Mouse (Mus musculus) megakaryocyte, embryonic 14.5 days (primary cell): ENCODE data around the gene Grem1. TPM values are rescaled to one million over a fixed set of nuclear protein-coding genes. Genes with fewer than 3 reads are reported as not detected.

Experiments
- H3K27me3 ChIP-seq: replicated peaks from 2 replicates; pipeline ENCODE3; 2012; ENCODE audit warnings: inconsistent platforms
- H3K36me3 ChIP-seq: replicated peaks from 2 replicates; pipeline ENCODE3; 2012; ENCODE audit warnings: low read length, inconsistent platforms, mixed read lengths
- H3K4me1 ChIP-seq: 2 replicates; pipeline ENCODE4 v1.6.1; 2012; ENCODE audit warnings: inconsistent platforms
- H3K4me3 ChIP-seq: replicated peaks from 2 replicates; pipeline ENCODE3; 2012; ENCODE audit warnings: moderate library complexity, mild to moderate bottlenecking, inconsistent platforms
- H3K9me3 ChIP-seq: 2 replicates; pipeline ENCODE4 v1.6.1; 2012; ENCODE audit warnings: inconsistent platforms
- FLI1 ChIP-seq: IDR thresholded peaks from 2 replicates; pipeline ENCODE4 v1.6.1; 2012; ENCODE audit warnings: low read length, inconsistent platforms, mixed read lengths
- GATA1 ChIP-seq: IDR thresholded peaks from 3 replicates; pipeline ENCODE4 v1.6.1; 2012; ENCODE audit warnings: mixed read lengths, low read length, inconsistent platforms, borderline replicate concordance
- polyA plus RNA-seq: library from polyadenylated mRNA; stranded (reverse); fragments of >175 nt; gene quantifications from 2 replicates; pipeline ENCODE4 v1.2.3, GENCODE M21; 2012; ENCODE audit warnings: low replicate concordance; ENCODE audit not compliant: insufficient read depth

Gene Grem1
- polyA plus RNA-seq, 1 experiment: 0.12 TPM

- TF ChIP-seq FLI1: no peak
- TF ChIP-seq GATA1: no peak
- peaks cover 41% of the 10 kb centered on the region for H3K27me3 ChIP-seq
- H3K9me3 ChIP-seq: peaks cover 3% of the 10 kb centered on the region; the same call in 1 of the 2 replicates
- no peak overlapping the region for H3K4me3 ChIP-seq
- no peaks in the 10 kb centered on the region for H3K36me3 ChIP-seq
- peaks cover 6% of the 10 kb centered on the region; the same call in 1 of the 2 replicates for H3K4me1 ChIP-seq
Measured at GRCm38 (mm10) chr2:113757525-113758310, 728 bp downstream of the Grem1 start.

DNA sequence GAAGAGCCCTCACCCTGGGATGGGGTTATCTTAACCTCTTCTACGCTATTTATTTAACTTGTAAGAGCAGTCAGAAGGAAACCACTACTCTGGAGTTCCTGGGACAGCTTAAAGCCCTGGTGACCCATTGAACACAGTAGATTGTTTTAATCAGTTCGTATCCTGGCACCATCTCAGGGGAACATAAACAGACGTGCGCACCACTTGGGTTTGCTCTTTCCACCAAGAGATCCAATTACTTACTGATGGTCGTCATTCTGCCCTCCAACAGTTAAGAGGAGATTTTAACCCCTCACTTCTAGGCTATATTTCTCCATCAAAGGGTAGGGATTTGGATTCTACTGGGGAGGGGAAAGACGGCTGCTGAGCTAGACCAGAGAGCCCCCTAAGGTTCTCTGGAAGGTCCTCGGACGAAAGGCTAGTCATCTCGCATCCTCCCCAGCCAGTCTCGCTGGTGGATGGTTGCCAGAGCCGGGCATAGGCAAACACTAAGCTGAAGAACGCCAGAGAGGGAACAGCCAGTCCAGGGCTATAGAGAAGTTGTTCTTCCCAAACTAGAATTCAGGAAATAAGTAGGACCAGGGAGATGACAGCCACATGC, 1.4 kb downstream of the Grem1 start:
- H3K36me3 ChIP-seq: no peaks in the 10 kb centered on the region

DNA sequence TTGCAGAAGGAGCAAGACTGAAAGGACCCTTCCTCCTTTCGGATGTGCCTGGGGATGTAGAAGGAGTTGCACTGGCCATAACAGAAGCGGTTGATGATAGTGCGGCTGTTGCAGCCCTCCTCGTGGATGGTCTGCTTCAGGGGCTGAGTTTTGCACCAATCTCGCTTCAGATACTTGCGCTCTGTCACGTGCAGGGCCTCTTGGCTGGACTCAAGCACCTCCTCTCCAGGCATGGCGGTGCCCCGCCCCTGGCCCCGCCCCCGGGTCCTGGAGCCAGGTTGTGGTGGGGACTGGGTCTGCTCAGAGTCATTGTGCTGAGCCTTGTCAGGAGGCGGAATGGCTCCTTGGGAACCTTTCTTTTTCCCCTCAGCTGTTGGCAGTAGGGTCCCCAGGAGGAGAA, 8.7 kb downstream of the Grem1 start:
- Histone ChIP-seq H3K9me3 (peaks cover 9% of the 10 kb centered on the region), H3K4me3 (no peak overlapping the region), H3K4me1 (no peaks in the 10 kb centered on the region), H3K36me3 (no peaks in the 10 kb centered on the region), H3K27me3 (no peaks in the 10 kb centered on the region)
- TF ChIP-seq GATA1 (no peak), FLI1 (no peak)

More for the DNA sequence above, 1.4 kb downstream of the Grem1 start:
- peaks cover 3% of the 10 kb centered on the region; the same call in 1 of the 2 replicates for H3K9me3 ChIP-seq
- H3K4me3 ChIP-seq: no peak overlapping the region
- H3K27me3 ChIP-seq: peaks cover 38% of the 10 kb centered on the region
- peaks cover 6% of the 10 kb centered on the region; the same call in 1 of the 2 replicates for H3K4me1 ChIP-seq
- TF ChIP-seq GATA1 (no peak), FLI1 (no peak)

DNA sequence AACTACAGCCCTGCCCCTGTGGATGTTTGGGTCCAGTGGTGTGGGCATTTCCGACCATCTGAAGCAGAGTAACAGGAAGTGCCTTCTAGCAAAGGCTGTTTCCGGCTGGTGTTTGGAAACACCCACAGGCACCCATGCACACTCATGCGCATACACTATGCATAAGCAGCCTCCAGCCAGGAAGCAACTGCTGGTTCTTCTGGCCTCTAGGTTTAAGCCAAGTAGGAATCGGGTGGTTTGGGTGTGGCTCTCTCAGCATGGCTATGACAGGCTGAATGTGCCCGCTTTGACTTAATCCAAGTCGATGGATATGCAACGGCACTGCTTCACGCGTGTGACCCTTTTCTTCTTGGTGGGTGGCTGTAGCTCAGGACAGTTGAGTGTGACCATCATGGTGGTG, 9.1 kb downstream of the Grem1 start:
- TF ChIP-seq FLI1 (no peak), GATA1 (no peak)
- Histone ChIP-seq H3K4me1 (no peaks in the 10 kb centered on the region), H3K4me3 (no peak overlapping the region), H3K9me3 (peaks cover 9% of the 10 kb centered on the region), H3K36me3 (no peaks in the 10 kb centered on the region), H3K27me3 (no peaks in the 10 kb centered on the region)

DNA sequence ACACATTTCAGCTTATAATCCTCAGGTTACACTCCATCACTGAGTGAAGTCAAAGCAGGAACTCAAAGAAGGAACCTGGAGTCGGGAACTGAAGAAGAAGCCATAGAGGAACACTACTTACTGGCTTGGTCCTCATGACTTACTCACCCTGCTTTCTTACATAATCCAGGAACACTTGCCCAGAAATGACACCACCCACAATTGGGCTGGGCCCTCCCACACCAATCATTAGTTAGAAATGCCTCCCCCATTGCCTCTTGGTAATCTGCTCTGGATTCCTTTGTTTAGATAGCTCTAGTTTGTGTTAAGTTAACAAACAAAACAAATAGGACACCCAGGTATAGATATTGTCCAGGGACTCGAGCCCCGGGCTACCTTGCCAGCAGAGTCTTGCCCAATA, 29.9 kb downstream of the Grem1 start:
- Histone ChIP-seq H3K4me1 (no peaks in the 10 kb centered on the region), H3K9me3 (no peaks in the 10 kb centered on the region), H3K4me3 (no peak overlapping the region), H3K27me3 (no peaks in the 10 kb centered on the region), H3K36me3 (no peaks in the 10 kb centered on the region)
- TF ChIP-seq FLI1 (no peak), GATA1 (no peak)

GRCm38 (mm10) chr2:113714801-113715200, 43.6 kb downstream of the Grem1 start:
- peaks cover 4% of the 10 kb centered on the region; the same call in 1 of the 2 replicates for H3K9me3 ChIP-seq
- H3K4me3 ChIP-seq: no peak overlapping the region
- H3K36me3 ChIP-seq: no peaks in the 10 kb centered on the region
- TF ChIP-seq GATA1: no peak
- no peak for TF ChIP-seq FLI1
- H3K4me1 ChIP-seq: no peaks in the 10 kb centered on the region
- no peaks in the 10 kb centered on the region for H3K27me3 ChIP-seq

GRCm38 (mm10) chr2:113713406-113713805, 45.0 kb downstream of the Grem1 start:
- TF ChIP-seq GATA1: no peak
- no peak for TF ChIP-seq FLI1
- Histone ChIP-seq H3K4me3 (no peak overlapping the region), H3K36me3 (no peaks in the 10 kb centered on the region), H3K4me1 (no peaks in the 10 kb centered on the region), H3K9me3 (peaks cover 4% of the 10 kb centered on the region; the same call in 1 of the 2 replicates), H3K27me3 (no peaks in the 10 kb centered on the region)

GRCm38 (mm10) chr2:113707507-113707906, 50.9 kb downstream of the Grem1 start:
- peaks cover 8% of the 10 kb centered on the region; the same call in 1 of the 2 replicates for H3K9me3 ChIP-seq
- H3K4me1 ChIP-seq: no peaks in the 10 kb centered on the region
- no peaks in the 10 kb centered on the region for H3K27me3 ChIP-seq
- no peak for TF ChIP-seq FLI1
- no peak for TF ChIP-seq GATA1
- no peaks in the 10 kb centered on the region for H3K36me3 ChIP-seq
- no peak overlapping the region for H3K4me3 ChIP-seq

- Histone ChIP-seq H3K36me3 (no peaks in the 10 kb centered on the region), H3K4me3 (no peak overlapping the region), H3K9me3 (peaks cover 4% of the 10 kb centered on the region; the same call in 1 of the 2 replicates), H3K4me1 (no peaks in the 10 kb centered on the region), H3K27me3 (no peaks in the 10 kb centered on the region)
- TF ChIP-seq FLI1 (no peak), GATA1 (no peak)
Measured at GRCm38 (mm10) chr2:113701507-113701906, 56.9 kb downstream of the Grem1 start.

GRCm38 (mm10) chr2:113696647-113697046, 61.8 kb downstream of the Grem1 start:
- Histone ChIP-seq H3K27me3 (no peaks in the 10 kb centered on the region), H3K4me1 (no peaks in the 10 kb centered on the region), H3K9me3 (peaks cover 3% of the 10 kb centered on the region; the same call in 1 of the 2 replicates), H3K36me3 (no peaks in the 10 kb centered on the region), H3K4me3 (no peak overlapping the region)
- no peak for TF ChIP-seq FLI1
- no peak for TF ChIP-seq GATA1
